Mouse (Mus musculus) forelimb bud, embryonic 11.5 days (tissue): ENCODE results near the gene Plin3.

Experiments used
- DNase-seq: peaks from one replicate; pipeline ENCODE4 v3.0.0-alpha.2; 2012; ENCODE audit warnings: low read depth, low spot score

Gene Plin3

DNA sequence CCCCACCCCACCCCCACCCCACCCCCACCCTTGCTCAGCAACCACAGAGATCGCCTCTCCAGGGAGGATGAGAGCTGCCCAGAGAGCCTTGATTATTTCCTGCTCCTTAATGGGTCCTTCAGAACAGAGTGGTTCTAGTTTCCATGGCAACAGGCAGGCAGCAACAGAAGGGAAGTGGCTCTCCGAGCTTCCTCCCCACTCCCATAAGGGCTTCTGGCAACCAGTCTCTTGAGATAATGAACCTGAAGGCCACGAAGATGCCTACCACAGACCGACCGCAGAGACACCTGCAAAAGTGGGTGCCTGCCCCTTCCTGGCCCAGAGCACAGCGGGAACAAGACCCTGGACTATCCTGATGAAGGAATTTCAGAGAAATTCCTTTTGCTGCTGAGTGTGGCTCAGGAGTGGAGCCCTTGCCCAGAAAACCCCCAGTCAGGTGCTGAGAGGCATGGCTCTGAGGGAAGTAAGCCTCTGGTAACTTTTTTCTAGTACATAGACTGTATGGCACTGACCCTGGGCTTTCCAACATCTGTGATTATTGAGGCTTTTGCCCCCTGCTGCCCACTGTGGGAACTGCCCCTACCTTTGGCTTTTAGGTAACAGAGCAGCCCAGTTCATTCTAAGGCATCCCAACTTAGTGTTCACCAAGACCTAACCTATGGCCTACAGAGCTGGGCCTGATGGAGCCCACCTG is 41.4 kb downstream of the Plin3 start:
- DNase-seq: peak; percentile 70

DNA sequence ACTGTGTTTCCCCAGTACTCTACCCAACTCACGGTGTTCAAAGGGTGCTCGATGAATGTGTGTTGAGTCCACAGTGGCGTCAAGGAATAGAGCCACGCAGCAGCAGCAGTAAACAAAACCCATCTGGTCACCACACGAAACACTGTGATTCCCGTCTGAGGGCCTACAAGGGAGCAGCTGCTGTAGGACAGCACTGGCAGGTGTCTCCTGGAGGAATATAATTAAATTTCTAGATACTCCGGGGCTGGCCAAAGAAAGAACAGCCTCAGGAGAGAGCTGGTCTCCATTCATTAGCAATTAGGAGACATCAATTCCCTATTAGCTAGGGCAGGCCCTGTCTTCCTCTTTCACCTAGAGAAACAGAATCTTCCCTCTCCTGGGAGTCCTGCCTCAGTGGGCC is 47.1 kb downstream of the Plin3 start:
- no peak for DNase-seq

DNA sequence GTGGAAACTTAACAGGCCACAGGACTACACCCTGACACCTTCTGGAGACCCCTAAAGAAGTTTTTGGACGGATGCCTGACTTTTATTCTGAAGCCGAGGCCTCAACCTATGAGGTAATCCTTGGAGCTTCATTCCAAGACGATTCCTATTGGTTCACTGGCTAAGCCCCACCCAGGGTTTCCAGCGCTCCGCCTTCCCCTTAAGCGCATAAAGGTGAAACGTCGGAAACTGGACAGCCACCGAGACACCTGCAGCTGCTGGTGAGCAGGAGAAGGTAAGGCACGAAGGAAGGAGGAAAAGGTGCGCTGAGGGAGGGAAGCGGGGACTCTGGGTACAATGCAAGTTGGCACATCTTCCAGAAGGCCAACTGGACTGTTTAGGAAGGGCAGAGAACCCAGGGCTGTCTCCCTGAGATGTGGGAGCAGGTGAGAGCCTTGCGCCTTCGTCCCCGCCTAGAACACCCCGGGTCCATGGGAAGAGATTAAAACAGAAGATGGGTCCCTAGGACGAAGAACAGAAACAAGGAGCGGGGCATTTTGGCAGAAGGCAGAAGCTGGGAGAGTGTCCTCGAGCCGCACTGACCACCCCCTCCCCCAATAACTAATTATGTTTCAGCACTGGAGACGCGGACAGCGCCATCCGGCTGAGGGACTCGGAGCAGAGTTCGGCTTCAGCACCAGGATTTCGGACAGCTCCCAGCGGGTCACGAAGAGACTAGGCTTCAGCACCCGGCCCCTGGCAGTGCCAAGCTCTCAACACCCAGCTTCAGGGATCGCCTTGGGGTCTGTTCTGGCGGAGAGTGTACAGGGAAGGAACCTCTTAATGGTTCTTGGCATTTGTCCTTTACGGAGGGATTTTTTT is 50.9 kb downstream of the Plin3 start:
- peak; percentile 92 for DNase-seq

GRCm38 (mm10) chr17:56233818-56234469 is 58.7 kb downstream of the Plin3 start:
- DNase-seq: peak; percentile 69

DNA sequence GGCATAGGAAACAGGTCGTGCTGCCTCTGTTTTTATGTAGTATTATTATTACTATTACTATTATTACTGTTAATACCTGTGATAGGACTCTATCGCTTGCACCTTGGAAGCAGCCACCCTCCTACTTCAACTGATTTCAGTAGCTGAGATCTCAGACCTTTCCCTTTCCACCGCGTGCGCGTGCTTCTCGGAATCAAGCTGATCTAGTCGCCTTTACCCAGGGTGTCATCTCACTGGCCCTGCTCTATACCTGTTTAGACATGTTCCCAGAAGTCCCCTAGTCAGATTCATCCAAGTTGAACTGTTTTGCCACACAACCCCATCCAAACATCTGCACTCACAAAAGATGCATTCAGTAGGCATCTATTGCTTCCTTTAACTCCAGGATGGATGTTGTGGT is 59.3 kb downstream of the Plin3 start:
- DNase-seq: no peak

GRCm38 (mm10) chr17:56229943-56230342 is 62.7 kb downstream of the Plin3 start:
- DNase-seq: no peak
